Mouse (Mus musculus) urinary bladder, adult 18-20 months (tissue): ENCODE measurements at regions not wholly inside any gene's neighbourhood (a gene's known extent, or its start where the extent isn't known, plus 50 kb on each side); places are given as distances from the start of the nearest gene placed in this dataset.
A peak's percentile ranks its signal among the peaks of the same experiment; 100 is the strongest.

Experiments used
- DNase-seq, 2 experiments: peaks; one replicate each; pipeline ENCODE4 v3.0.0; 2022; ENCODE audit warnings: low spot score in 2 of 2, mixed read lengths in 2 of 2

DNA sequence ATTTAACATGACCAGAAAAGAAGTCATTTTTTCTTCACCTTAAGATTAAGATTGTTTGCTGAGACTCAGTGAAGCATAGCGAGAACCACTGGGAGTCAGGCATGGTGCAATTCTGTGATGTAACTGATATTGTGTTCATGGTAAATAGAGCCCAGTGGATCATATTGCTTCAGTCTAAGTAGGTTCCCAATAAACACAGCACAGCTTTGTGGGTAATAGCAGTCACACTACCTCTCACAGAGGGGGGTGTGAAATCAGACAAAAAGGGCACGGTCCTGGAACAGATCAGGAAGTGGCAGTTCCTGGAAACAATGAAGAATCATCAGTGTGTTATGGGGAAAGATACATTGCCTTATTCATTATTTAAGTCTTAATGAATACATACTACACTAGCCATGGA, 84.1 kb upstream of the Nampt start:
- no peak for DNase-seq

DNA sequence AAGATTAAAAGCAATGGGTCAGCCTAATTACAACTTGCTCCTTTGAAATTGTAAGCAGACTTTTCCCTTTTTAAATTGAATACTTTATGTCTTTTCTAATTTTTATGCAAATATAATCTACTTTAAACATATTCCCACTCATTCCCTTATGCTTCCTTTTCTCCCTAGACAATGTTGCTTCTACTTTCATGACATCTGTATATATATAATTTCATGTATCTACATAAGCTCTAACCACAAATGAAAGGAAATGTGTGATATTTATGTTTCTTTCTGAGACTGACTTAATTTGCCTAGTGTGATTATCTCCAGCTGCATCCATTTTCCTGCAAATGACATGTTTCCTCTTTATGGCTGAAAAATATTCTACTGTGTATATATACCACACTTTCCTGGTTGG, 77.9 kb upstream of the Nampt start:
- DNase-seq, result no peak

DNA sequence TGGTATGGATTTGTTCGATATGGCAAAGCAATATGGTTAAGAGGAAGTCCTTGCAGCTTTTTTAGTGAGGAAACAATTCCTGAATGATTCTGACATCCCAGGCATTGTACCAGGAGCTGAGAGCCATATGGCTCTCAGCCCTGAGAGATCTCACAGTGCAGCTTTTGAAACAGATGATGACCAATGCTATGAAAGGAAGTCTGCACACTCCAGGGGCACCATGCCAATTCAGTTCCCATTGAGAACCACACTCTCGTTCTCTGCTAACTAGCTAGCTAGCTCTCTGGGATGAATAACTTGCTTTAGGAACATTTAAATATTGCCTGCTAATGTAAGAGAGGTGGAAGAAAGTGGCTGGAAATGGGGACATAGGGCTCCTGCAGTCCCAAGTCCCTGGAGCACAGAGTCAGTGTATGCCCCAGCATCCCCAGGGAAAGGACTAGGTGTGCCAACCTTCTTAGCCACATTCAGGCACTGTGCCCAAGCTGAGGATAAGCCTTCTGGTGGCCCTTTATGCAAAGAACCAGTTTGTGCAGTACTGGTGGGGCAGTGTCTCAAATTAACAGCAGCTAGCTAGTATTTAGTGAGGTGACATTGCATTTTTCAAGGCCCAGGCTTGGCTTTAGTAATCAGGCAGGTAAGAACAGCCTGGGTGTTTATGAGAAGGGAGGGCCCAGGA, 61.8 kb upstream of the Nampt start:
- no peak for DNase-seq

DNA sequence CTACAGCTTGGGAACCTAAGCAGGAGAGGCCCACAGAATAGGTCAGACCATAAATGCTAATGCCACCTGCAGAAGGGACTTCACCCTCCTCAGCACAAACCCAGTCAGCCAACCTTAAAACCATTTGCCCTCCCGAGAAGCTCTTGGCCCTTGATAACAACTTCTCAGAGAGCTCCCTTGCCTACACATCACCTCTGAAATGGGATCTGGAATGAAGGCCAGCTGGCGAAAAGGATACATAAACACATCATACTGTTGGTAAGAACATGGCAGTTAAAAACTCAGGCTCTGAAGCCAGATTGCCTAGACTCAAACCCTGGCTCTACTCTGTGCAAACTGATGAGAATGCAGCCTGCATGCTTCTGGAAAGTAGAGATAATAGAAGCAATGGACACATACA, 61.2 kb upstream of the Nampt start:
- DNase-seq, result no peak

DNA sequence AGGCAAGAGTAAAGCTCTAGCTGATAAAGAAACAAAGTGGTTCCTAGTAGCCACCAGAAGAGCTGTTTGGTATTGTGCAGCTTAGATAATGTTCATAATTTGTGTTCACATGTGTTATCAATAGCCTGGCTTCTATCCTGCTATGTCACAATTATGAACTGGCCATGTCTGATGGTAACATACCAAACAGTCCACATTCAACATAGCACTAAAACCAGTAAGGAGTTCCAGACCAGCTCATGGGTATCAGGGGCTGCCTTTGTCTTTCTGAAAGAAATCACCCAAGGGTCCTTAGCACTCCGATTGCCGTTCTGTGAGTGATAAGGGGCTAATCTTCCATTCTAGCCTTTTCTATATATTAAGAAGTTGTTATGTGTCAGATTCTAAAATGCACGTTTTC, 58.7 kb upstream of the Nampt start:
- no peak for DNase-seq

DNA sequence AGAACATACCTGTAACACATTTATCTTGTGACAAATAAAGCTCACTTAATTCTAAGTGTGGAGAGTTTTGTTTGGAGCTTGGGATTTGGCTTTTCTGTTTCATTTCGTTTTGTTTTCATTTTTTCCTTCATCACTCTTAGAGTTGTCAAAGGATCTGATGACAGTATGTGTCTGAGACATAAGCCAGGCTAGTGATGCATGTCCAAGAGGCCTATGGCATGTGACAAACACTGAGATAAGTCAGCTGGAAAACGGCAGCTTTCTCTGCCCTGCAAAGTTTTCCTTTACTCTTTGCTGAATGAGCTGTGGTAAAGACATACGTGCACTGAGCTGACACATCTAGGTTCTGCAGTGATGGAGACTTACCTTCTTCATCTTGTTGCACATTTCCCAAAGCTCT, 58.3 kb upstream of the Nampt start:
- no peak for DNase-seq

DNA sequence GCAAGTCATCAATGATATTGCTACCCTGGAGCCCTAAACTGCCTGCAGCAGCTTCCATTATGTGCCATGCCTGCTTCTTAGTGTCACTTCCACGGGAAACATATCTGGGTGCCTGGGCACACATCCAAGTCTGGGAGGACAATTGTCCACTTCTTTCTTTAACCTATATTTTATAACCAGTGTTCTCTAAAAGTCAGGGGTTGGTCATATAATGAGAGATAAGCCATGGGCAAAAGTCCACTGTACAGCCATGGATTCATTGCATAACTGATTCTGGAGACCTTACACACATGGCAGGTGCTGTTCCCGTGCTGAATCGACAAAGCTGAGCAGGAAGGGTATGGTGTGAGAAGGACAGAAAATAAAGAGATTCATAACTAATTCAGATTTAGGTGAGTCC, 55.1 kb upstream of the Nampt start:
- no peak for DNase-seq

DNA sequence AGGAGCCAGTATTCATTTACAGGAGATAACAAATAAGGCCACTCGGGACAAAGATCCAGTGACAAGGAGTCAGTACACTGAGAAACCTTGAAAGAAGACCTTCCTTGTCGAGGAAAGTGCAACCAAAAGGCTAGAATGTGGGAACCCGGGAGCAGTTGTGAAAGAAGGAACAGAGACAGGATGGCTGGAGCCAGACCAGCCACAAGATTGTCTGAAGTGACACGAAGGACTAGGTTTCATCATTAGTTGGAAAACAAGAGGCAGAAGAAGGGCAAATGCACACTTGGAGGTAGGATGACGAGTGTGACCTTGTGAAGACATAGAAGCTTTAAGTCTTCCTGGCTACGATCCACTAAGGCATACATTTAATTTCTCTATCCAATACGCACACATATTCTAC, 54.6 kb upstream of the Nampt start:
- DNase-seq, result no peak

DNA sequence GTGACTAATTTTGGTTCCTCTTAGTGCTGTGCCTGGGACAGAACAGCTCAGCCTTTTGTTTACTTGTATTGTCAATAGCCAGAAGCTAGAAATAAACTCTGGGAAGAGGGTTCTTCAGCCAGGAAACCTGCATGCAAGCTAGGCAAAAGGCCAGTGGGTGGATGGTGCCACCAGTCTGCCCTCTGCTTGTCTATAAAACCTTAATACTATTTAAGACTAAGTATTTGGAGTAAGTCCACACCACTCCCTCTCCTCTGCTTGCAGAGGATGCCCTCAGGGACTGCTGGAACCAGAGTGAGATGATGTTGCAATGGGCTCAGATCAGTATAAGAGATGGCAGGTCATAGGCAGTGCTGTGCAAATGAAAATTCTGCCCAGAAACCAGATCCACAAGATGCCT, 53.5 kb upstream of the Nampt start:
- peak in 1 of 2 experiments; percentile 33 for DNase-seq

DNA sequence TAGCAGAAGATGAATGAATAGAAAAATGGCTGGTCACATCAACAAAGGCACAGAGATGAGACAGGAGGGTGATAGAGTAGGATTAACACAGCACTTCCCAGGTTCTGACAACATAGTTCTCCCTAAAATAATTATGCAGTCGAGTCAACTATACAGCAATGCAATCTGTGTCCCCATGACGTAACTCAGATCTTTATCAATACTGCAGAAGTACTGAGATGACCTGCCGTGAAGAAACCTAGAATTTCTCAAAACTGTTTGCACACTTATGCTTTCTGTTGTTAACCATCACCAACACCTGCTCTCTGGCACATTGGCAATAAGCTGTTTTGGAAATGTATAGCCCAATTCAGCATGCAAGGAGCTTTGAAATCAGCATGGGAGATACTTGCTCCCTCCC, 52.8 kb upstream of the Nampt start:
- DNase-seq, result no peak

DNA sequence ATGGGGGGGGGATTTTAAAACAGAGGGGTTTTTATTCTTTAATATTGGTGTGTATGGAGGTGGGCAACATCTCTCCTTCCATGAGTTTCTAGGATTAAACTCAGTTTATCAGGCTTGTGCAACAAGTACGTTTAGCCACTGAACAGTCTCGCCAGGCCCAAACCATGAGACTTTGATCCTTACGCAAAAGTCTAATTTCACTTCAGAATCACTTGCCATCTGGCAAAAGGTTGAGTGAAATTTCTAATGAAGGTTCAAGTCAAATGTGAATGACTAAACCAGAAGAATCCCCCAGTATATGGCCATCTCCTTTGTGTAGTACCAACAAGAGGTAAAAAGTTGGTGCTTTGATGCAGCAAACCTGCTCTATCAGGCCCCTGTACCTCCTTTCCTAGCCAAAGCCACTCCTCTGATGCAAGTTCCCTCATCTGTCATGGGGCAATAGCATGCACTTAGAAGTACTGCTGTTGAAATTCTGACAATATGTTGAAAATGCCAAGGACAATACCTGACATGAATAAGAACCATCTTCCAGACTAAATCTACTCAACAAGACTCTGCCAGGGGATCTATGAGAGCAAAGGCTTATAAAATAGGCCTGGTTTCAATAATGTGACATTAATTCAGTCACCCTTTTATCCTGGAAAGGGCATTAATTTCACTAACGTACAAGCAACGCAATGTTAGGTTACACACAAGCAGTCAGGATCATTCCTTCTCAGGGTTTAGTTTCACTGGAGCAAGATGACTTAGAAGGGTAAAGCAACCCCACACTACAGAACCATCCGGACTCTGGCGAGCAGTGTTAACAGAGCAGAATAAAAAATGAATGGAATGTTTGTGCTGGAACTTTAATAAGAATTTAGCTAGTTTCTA, 51.9 kb upstream of the Nampt start:
- no peak for DNase-seq

DNA sequence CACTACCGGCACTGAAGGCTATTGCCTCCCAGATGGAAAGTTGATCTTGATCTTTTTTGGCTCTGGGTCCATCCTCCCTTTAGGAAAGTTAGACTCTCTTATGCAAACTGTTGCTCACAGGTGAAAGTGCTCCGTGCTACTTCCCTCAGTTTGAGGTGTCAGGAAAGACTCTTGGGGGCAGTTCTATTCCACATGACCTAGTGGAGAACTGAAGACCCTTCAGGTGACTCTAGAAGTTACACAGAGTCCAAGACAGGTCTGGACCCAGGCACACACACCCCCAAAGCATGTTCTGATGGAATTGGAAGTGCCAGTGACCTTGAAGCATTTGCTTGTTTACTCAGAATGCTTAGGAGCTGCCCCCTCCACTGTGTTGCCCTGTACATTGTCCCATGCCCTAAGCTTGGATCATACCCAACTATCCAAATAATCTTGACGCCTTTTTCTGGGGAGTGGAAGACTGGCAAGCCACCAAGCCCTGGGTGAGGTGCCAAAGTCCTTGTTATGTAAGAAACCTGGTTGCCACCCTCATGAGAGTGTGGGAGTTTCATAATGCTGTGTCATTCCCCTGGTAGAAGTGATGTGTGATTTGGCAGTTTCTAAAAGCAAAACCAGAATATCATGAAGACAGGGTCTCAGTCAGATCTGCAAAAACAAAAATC, 51.1 kb upstream of the Nampt start:
- no peak for DNase-seq

DNA sequence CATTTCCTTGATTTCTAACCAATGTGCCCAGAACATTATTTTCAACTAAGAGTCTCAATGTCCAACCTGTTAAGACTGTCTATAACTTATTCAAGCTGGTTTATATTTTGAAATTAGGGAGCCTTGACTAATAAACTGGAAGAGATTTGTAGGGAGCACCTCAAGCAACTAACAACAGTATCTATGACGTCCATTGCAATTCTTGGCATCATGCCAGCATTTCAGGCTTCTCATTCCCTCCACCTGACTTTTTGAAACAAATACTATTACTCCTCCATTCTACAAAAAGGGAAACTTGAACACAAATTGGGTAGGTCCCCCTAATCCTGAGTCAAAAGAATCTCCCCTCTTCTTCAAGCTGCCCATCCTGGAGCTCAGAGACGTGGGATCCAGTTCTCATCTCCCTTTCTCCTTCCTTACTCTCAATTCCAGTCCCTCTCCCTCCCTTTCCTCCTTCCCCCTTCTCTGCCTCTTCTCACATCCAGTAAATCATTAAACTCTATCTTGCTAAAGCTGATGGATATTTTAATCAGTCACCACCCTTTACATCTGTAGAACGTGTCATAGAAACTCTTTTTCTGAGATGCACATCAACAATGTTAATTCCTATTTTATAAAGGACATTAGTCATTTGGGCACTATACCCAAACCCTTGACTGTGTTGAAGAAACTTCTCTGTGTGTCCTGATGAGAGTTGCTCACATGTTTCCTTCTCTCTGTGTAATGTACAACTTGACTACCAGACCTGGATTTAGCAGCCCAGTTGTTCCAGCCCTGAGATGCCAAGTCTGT, 50.4 kb upstream of the Nampt start:
- DNase-seq, result no peak
